Mouse (Mus musculus) T-helper 2 cell (primary cell): ENCODE measurements around the gene Ak3.

Source experiments
- in situ Hi-C: fragments of 300-600 bp; cut with MboI, MseI; formaldehyde crosslinking; loops from one replicate; pipeline ENCODE4 v1.15.1; 2025; ENCODE audit warnings: high pct_unique_total_duplicates

Gene Ak3

DNA sequence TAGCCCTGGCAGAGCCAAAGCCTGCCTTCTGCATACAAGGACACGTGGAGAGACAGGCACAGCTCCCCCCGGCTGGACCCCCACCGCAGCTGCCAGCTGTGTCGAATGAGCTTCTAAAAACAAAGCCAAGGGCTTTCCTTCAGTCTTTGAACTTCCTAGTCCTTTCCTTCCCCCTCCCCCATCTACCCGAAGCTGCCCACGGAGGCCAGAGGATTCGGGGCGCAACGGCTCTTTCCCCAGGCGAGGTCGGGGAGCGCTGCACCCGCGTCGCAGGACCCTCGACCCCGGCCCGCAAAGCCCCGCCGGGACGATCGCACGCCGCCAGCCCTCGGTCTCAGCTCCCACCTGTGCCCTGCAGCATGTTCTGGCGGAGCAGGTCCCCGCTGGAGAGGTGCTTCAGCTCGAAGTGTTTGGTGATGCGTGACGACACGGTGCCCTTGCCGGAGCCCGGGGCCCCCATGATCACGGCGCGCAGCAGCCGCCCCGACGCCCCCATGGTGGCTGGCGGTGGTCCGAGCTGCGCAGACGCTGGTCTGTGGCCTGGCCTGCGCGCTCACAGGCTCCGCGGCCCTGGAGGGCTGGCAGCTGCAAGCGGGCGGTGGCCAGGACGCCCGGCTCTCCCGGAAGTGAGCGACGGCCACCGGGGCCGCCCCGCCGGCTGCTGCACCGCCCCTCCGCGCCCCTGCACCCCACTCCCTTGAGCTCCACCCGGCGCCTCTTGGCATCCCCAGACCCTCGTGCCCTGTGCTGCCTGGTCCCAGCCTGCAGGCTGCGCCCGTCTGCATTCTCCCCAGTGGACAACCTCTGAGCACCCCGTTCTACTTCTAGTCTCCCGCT, at the start of gene Ak3:
Gene Ak3 (minus strand): TSS at position 628 of the 837 bp plus-strand sequence.
- in situ Hi-C loops = no loop called here

DNA sequence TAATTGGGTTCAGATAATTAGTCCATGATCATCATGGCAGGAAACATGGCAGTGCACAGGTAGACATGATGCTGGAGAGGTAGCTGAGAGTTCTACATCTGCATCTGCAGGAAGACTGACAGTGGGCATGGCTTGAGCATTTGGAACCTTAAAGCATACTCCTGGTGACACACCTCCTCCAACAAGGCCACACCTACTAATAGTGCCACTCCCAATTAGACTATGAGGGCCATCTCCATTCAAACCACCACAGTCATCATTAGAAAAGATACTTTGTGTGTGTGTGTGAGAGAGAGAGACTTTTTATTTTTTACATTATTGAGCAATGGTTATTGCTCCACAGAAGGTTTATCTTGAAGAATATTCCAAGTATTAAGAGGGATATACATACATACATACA, 44.4 kb upstream of the Ak3 start:
- in situ Hi-C loops = no loop called here

DNA sequence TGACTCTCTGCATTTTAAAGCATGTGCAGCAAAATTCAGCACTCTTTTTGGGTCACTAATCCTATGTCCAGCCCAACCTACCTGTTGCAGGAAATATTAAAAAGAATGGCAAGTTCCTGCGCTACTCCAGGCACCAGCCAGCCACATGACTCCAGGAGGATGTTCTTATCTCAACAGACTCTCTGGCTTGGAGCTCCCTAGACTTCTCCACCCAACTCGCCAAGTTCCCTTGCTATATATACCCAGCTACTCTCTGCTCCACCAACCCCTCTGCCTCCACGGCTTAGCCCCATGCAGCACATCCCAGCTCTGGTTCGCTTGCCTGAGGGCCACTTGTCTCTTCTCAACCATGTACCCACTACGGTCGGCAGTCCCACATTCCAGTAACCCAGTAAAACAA, 40.9 kb upstream of the Ak3 start:
- in situ Hi-C loops = no loop called here

DNA sequence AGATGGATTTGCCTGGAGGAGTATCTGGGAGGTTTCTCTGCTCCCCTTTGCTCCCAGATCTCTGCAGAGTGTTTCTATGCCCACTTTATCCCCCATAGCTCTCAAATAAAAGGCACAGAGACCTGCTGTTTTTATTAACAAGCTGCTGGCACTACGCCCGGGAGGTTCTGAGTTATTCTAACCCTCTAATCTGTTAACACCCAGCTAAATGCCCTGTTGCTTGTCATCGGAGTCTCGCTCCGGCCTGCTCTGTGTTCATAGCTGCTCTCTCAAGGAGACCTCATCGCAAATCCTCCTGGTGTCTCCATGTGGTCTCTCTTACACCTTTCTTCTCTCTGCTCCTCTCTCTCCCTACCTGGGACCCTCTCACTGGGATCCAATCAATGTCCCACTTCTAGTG, 27.0 kb upstream of the Ak3 start:
- in situ Hi-C loops = loop anchor here (5.0 kb wide), 1 partner anchor 32 kb away; no protein-coding TSS in a partner anchor

DNA sequence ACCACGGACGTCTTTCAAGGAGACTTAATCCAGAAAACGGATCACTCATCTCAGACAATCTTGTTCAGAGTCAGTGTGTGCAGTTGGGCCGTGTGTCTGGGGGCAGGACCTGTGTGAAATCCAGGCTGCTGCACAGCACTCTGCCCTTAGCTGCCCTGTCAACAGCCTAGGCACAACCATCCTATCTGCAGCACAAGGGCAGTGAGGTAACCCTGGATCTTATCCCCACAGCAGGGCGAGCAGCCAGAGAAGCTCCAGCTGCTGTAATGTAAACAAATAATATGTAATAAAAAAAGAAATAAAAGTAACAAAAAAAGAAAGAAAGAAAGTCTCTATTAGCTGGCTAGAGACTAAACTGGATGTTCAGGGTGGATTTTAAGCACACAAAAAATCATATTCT, 21.4 kb upstream of the Ak3 start:
- in situ Hi-C loops = loop anchor here (10.0 kb wide), 1 partner anchor 76 kb away; no protein-coding TSS in a partner anchor

DNA sequence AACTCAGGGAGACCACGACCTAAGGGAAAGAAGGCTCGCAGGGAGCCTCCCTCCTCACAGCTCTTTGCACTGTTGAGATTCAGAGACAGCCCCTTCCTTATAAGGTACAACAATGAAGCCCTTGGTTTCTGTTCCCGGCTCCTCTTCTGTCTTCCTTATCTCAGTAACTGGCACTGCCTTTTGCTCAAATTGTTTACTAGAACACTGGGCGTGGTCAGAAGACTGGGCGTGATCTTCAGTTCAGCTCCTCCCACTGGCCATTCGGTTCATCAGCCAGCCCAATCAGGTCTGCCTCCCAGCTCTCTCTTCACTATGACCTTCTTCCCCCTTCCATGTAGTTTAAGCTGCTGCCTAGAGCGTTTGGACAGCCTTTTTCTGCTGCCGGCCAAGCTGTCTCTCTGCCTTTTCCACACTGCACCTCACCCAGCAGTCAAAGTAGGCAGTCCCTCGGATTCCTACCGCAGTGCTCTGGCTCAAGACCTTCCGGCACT, 19.3 kb upstream of the Ak3 start:
- in situ Hi-C loops = loop anchor here (10.0 kb wide), 1 partner anchor 78 kb away; no protein-coding TSS in a partner anchor

DNA sequence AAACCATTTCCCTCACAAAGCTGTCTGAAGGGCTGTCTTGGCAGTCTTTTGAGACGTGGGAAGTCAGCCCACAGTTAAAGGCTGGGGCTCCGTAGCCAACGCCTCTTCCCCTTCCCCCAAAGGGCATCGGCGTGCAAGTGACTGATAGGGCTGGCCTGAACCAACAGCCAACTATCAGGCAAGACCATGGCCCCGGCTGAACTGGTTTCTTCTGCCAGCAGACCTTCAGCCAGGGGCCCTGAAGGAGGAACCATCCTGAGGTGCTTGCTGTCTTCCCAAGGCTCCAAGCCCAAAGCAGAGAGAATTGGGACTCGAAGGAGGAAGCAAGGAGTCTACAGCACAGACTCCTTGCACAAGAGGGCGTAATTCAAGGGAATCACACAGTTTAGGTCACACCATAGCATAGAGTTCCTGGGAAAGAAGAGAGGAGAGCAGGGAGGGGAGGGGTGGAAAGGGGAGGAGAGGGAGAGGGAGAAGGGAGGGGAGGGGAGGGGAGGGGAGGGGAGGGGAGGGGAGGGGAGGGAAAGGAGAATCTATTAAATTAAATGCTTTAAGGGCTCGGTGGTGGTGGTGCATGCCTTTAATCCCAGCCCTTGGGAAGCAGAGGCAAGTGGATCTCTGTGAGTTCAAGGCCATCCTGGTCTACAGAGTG, 16.8 kb upstream of the Ak3 start:
- in situ Hi-C loops = loop anchor here (5.0 to 10.0 kb wide), 2 partner anchors 80 to 208 kb away; no protein-coding TSS in a partner anchor

DNA sequence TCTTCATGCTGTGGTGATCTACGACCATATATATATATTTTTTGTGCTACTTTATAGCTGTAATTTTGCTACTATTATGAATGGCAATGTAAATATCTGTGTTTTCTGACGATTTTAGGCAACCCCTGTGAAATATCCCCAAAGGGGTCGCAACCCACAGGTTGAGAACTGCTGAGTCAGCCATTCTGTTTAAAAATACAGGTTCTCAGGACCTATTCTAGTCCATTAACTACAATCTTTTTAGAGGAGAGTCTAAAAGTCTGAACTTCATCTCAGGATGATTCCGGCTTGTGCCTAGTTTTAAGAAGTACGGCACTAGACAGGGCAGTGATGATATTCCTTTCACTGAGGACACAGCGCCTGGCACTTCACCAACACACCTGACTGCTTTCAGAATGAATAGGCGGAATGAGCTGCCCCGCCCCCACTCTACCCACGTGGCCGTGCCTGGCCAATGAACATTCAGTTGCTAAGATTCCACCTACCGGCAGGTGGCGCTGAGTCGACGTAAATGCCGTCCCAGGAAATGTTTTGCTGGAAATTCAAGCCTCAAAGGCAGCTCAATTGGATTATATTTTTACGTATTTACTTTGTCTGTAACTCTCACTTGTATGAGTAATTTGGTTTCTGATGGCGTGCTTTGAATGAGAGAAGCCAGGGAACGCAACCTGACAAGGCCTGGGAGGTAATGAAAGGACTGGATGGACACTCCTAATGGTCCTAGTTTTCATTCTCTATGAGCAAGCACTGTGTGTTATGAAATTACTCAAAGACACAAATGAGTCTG, 16.0 kb upstream of the Ak3 start:
- in situ Hi-C loops = loop anchor here (5.0 to 10.0 kb wide), 2 partner anchors 81 to 209 kb away; no protein-coding TSS in a partner anchor

DNA sequence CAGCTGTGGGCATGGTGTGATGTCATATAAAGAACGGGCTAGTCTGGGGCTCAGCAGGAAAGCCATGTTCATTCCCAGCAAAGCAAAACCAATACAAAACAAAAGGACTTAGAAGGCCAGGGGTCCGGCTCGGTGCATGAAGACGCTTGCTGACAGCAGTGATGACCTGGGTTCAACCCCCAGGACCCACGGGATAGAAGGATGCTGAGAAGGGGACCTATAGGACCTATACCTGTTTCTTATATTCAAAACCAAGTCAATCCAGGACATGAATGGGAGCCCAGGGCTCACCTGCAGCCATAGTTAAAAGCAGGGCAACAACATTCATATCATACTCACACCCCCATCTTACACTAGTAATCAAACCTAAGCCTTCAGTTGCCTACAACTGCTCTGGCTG, 15.2 kb upstream of the Ak3 start:
- in situ Hi-C loops = loop anchor here (5.0 to 10.0 kb wide), 2 partner anchors 82 to 209 kb away; no protein-coding TSS in a partner anchor

DNA sequence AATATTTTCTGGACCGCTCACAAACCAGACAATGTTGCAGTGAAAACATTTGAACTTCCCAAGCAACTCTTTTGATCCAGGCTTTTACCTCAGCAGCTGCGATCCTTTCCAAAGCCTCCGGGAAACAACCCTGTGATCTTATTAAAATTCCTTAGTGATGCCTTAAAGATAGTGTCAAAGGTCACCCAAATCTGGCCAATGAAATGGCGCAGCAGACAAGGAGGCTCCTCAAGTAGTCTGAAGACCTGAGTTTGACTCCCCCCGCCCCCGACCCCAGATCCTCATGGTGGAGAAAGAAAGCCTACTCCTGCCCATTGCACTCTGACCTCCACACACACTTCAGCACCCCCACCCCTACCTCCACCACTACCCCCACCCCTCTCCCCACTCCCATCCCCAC, 12.5 kb upstream of the Ak3 start:
- in situ Hi-C loops = loop anchor here (5.0 to 10.0 kb wide), 2 partner anchors 85 to 212 kb away; no protein-coding TSS in a partner anchor

DNA sequence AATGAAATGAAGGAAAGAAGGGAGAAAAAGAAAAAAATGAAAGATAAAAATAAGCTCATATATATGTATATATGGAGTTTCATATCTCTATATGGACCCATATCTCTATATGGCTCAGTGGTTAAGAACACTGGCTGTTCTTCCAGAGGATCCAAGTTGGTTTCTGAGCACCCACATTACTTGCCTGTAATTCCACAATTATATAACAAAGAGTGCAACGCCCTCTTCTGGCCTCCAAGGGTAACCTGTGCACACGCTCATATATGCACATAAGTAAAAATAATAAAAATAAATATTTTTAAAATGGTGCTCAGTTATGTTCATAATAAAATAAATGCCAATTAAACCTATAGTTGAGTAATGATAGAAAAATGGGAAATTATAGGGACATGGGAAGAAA, 11.9 kb upstream of the Ak3 start:
- in situ Hi-C loops = loop anchor here (5.0 to 10.0 kb wide), 2 partner anchors 85 to 213 kb away; no protein-coding TSS in a partner anchor

DNA sequence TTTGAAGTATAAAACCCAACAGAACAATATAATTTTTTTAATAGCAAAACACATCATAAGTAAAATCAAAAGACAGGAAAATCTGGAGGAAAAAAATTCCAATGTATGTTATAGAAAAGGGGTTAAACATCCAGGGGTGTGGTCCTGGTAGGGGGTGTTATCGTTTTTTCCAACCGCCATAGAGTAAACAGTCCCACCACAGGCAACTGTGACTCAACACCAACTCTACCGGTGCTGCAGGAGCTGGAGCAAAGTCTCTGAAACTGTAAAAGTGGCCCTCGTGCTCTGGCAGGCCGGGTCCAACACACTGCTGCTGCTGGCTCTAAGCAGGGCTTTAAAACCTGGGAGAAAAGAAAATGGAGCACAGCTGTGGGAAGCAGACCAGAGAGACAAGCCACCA, 11.0 kb upstream of the Ak3 start:
- in situ Hi-C loops = no loop called here

DNA sequence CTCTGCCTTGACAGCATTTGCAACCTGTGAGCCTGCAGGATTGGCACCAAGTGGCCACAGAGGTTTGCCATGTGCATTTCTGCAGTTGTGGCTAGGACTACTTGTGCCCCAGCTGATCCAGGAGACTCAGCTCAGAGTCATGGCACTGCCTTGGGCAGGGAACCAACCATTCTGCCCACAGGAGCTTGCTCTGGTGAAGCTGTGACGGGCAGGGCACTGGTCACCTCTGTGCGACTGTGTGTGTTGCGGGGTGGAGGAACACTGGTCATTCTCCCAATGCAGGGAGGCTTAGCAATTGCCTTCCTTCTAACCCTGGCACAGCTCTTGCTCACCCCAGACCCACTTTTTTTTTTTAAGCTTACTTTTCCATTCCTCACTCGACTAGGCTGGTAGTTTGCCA, 7.7 kb upstream of the Ak3 start:
- in situ Hi-C loops = no loop called here

DNA sequence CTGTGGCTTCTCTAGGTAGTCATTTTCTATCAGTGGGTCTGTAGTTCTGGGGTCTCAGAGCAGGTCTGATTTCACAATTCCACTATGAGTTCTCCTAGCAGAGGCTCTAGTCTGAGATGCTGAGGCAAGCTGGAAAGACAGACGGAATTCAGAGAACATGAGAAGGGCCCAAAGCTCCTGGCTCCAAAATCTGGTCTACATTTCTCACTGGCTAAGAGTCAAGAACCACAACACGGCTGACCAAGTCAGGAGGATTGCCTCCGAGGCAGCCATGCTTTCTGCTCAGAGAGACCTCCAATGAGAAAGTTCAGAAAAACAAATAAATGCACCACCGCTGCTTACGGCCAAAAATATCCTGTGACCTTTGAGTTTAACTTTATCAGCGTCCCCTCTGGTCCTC, 6.8 kb upstream of the Ak3 start:
- in situ Hi-C loops = no loop called here

DNA sequence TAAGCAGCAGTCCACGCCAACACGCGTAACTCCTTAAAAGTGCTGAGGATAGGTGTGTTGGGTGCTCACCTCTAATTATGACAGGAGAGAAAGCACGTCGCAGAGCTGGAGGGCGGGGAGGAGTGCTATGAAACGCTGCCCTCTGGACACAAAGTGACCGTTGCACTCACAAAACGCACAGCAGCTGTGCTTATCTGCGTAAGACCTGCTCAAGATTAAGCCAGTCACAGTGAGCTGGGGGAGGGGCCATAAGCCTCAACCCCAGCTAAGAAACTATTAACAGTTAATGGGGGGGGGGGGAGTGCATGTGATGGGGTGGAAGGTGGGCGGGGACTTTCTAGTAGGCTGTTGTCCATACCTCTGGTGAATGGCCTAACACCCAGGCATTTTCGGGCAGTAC, 5.0 kb upstream of the Ak3 start:
- in situ Hi-C loops = no loop called here

DNA sequence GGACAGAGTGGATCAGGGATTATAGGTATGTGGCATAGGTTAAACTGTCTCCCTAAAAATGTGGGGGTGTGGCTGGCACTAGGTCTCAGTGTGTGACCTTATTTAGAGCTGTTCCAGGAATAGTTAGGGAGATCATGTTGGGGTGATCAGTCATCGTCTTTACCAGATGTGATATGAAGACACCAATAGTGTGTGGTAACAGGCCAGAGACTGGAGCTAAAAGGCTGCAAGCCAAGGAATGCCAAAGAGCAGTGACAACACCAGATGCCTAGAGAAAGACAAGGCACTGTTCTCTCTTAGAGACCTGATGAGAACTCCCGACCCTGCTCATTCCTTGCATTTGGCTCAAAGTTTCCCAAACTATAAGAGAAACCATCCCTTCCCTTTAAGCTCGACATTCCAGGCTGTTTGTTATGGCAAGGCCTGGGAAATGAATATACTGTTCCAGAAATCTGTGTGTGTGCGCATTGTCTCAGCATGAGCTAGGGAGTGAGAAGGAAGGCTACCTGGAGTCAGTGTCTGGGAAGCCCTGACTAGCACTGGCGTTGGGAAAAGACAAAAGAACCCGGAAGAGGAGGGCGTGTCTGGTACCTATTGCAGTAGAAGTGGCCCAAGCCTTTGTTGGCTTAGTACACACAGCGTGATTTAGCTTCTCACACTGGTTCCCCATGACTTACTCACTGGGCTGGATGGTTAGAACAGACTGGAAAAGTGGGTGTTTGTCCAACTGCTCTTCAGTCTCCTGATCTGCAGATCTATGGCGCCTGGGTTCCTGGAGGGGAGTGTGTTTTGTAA, 2.6 kb upstream of the Ak3 start:
- in situ Hi-C loops = no loop called here

DNA sequence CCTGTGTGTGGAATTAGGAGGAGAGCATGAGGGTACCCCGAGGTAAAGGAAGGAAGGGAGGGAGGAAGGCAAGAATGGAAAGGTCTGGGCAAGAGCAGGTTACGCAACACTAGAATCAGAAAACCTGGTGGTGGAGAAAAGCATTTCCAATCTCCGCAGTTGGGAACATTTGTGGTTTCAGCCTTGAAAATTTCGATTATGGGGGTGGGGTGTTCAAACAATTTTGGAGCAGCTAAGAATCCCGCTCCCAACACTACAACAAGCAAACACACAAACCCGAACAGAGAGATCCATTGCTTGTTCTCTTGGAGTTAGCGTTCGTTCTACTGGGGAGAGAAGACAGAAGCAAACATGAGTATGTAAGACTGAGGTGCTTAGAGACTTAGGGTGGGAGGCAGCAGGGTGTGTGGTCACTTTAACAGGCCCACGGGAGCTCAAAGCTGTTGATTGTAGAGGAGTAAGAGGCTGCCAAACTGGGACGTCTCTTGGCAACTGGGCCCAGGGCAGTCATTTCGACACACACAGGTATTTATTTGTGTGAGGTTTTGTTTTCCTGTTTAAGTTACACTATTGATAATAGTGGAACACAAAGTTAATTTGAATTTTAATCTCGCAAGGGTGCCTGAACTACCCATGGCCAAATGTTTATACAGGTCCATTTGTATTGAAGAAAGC, 1.8 kb upstream of the Ak3 start:
- in situ Hi-C loops = no loop called here

DNA sequence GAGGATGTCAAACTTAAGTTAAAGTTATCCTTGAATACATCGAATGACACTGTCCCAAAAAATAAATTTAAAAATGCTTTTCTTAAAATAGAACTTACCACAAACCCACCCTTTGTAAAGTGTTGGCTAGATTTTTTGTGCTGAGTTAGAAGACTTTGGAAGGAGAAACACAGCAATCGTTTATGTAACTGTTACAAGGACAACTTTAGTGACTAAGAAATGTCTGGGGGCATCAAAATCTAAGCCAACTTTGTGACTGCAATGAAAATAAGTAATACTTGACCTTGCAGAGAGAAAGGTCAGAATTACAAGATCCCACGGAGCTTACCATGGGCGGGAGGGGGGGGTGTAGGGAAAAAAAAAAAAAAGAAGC, 814 bp downstream of the Ak3 start:
- in situ Hi-C loops = no loop called here

DNA sequence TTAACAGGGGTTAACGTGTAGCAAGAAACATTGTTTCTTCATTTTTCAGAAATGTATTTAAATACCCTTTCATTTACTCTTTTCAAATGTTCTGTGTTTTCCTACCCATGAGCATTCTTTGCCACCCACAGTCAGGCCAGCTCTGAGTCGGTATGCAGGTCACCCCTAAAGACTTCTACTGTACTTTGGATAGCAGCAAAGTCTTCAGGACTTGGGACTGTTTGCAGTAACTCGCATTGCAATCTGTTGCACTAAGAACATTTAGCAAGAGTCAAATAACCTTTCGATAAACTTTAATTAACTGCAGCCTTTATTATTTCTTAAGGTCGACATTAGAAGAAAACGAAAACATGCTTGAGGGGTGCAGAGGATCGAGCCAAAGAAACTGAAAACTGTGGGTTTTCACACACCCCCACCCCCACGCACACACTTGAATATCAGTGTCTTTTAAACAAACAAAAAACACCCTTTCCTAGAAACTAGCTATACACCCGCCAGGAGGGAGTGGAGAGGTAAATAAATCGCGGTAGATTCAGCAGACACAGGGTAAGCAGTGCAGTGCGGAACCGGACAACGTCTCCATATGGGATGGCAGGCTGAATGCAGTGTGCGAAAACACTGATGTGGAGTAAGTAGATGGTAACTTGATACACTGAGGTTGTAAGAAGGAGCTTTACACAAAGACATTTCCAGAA, 1.7 kb downstream of the Ak3 start:
- in situ Hi-C loops = no loop called here

DNA sequence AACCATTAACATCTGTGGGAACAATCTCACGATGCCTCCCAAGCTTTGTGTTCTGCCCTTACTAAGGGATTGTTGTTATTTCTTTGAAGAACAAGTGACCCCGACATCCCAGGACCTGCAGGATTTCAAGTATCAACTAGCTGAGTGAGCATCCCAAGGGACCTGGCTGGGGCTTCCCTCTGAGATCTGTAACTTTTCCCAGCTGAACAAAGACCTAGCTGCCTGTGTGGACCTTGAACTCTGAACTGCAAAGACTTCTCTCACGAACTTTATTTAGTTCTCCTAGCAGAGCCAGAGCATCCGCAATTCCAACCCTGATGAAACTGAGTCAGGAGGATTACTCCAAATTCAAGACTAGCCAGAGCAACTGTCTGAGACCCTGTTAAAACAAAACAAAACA, 2.4 kb downstream of the Ak3 start:
- in situ Hi-C loops = no loop called here
